Mouse (Mus musculus): ENCODE data around the gene Camk2b. TPM values are rescaled to one million over a fixed set of nuclear protein-coding genes. Genes with fewer than 3 reads are reported as not detected.

Camk2b gene
- polyA plus RNA-seq, 1 experiment from 2014 or later, result 2.7 TPM

DNA sequence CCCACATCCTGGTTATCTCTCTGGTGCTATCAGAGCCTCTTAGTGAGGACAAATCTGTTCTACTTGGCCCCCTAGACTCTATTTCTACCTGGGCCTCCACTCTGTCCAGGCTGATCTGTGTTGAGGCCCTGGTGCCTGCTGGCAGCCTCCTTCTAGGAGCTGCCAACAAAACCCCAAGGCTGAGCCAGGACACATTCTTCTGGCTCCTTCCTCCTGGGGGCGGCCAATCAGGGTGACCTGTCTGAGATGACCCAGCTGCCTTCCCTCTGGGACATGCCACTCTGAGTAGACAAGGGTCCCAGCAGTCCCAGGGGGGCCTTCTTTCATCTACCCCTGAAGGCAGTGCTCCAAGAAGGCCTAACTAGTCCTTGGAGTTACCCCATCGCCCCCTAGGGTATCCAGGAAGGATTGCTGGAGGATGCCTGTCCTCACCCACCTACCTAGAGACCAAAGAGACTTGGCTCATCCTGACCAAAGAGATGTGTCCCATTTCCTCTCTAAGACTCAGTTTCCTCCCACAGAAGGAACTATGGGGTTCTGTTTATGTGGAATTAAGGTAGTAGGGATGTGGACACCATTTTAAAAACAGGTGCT is 63.0 kb downstream of the Camk2b start:
- Histone ChIP-seq H3K9me3 (replicated peaks; ENCODE audit: control insufficient read depth, low read length) (no peaks in the 10 kb centered on the region), H3K9ac (ENCODE audit: low read depth, low read length) (no peak overlapping the region), H3K27me3 (ENCODE audit: control insufficient read depth, insufficient read depth, low read length) (no peaks in the 10 kb centered on the region; the same call in 1 of the 2 replicates), H3K36me3 (ENCODE audit: control insufficient read depth, insufficient read depth, low read length) (no peaks in the 10 kb centered on the region), H3K4me2 (no peak overlapping the region), H3K4me1 (ENCODE audit: control insufficient read depth, insufficient read depth, low read length) (peaks cover 37% of the 10 kb centered on the region), H3K4me3 (ENCODE audit: low read depth, low read length) (no peak overlapping the region), H3K27ac (ENCODE audit: low read depth, low read length) (peak overlapping the region; percentile 18; the same call in 1 of the 2 replicates)
- ATAC-seq (replicated peaks; ENCODE audit: insufficient number of reproducible peaks, low FRiP score, low TSS enrichment), result no peak
- WGBS (ENCODE audit: insufficient replicate concordance), result 39% methylated on average over 2 of the region's 2 CpGs

DNA sequence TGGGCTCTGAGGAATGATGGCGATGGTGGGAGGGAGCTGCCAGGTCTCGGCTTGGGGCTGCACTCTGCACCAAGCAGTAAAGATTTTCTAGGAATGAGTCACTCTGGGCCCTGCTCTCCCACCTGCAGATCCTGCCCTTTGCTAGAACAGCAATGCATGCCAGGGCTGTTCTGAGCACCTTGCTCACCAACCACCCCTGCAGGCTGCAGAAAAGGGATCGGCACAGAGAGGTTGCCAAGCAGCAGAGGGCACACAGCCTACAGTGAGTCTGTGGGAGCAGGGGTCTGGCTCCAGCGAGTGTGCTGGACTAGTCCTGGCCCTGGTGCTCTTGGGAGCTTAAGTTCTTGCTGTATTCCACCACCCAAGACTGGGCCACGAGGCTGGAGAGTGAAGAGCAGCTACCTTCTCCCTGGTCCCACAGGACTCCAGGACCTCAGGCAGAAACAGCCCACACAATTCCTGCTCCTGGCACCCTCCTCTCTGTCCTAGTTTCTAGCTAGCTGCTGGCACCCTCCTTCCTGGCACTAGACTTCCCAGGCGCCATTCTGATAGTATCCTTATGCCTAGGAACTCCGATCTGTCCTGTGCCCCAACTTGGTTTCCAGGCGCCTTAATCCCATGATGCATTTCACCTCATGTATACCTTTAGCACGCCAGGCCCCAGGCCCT is 64.0 kb downstream of the Camk2b start:
- Histone ChIP-seq H3K27ac (ENCODE audit: low read depth, low read length) (peak overlapping the region; percentile 94), H3K9ac (ENCODE audit: low read depth, low read length) (peak overlapping the region; percentile 47), H3K36me3 (ENCODE audit: control insufficient read depth, insufficient read depth, low read length) (no peaks in the 10 kb centered on the region), H3K4me3 (ENCODE audit: low read depth, low read length) (no peak overlapping the region), H3K27me3 (ENCODE audit: control insufficient read depth, insufficient read depth, low read length) (no peaks in the 10 kb centered on the region; the same call in 1 of the 2 replicates), H3K9me3 (replicated peaks; ENCODE audit: control insufficient read depth, low read length) (no peaks in the 10 kb centered on the region), H3K4me2 (no peak overlapping the region), H3K4me1 (ENCODE audit: control insufficient read depth, insufficient read depth, low read length) (peaks cover 37% of the 10 kb centered on the region)
- no peak for ATAC-seq (replicated peaks; ENCODE audit: insufficient number of reproducible peaks, low FRiP score, low TSS enrichment)
- 68% methylated on average over 9 of the region's 9 CpGs for WGBS (ENCODE audit: insufficient replicate concordance)

DNA sequence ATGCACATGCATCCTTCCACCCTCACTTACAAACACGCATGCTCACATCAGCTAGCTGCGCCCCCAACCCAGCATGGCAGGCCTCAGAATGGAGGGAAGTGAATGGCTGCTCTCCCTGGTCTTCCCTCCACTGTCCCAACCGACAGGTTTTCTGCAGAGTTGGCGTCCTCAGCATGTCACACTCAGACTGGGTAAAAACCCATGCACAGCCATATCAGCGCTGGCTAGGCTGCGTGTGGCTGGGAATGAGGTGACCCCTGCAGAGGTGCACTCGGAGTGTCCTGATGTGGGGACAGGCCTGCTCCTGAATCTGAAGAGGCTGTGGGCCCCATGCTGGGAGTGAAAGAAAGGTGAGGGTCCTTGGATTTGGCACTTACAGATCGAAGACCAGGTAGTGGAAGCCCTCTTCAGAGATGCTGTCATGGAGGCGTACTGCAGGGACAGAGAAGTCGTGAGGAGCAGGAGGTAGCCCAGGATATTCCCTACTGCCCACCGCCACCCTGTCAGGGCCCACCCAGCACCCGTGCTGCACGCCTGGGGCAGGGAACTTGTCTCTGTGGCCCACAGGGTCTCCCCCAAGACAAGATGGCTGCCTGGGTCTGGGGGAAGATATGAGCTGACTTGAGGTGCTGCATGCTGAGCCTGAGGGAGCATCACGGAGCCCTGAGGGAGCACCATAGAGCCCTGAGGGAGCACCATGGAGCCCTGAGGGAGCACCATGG is 65.0 kb downstream of the Camk2b start:
- WGBS (ENCODE audit: insufficient replicate concordance), result 56% methylated on average over 14 of the region's 14 CpGs
- peak overlapping the region; percentile 35 for H3K4me2 ChIP-seq
- ATAC-seq (replicated peaks; ENCODE audit: insufficient number of reproducible peaks, low FRiP score, low TSS enrichment), result no peak
- no peaks in the 10 kb centered on the region for H3K36me3 ChIP-seq (ENCODE audit: control insufficient read depth, insufficient read depth, low read length)
- H3K27ac ChIP-seq (ENCODE audit: low read depth, low read length), result peak overlapping the region; percentile 94
- H3K9ac ChIP-seq (ENCODE audit: low read depth, low read length), result peak overlapping the region; percentile 30; the same call in 1 of the 2 replicates
- no peaks in the 10 kb centered on the region; the same call in 1 of the 2 replicates for H3K27me3 ChIP-seq (ENCODE audit: control insufficient read depth, insufficient read depth, low read length)
- no peak overlapping the region for H3K4me3 ChIP-seq (ENCODE audit: low read depth, low read length)
- H3K9me3 ChIP-seq (replicated peaks; ENCODE audit: control insufficient read depth, low read length), result no peaks in the 10 kb centered on the region
- H3K4me1 ChIP-seq (ENCODE audit: control insufficient read depth, insufficient read depth, low read length), result peaks cover 37% of the 10 kb centered on the region

DNA sequence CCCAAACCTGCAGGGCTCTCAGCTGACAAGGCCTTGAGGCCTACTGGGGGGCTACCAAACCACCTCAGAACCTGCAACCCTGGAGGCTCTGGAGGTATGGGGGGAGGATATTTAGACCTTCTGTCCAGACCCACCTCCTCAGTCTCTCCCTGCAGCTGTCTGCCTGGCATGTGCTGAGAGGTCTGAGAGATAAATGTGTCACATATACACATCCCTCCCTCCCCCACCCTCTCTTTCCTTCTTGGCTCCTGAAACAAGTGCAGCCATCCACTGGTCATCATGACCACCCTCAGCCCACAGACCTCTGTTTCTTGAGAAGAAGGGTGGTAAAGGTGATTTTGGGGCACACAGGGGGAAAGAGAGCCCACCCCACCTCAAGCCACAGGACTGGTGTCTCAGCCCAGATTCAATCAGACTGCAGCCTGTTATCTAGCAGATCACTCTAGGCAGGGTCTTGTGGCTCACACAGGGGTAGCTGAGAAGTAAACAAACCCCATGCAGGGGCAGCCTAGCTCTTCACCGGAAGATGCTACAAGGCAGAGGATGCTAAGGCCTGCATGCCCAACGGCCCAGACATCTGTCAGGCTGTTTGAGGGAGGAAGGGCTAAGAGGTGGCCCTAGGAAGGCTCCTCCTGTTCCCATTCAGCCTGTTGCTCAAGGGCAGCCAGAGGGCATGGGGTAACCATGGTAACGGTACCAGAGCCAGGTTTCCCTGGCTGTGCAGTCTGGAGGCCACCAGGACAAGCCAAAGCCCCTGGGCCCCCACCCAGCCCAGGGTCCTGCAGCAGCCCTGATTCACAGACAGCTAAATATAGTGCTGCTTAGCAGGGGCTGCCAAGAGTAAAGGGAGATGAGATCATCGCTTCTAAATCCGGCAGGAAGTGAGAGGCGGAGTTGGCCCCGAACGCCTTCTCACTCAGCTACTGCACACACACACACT is 66.1 kb downstream of the Camk2b start:
- Histone ChIP-seq H3K9me3 (replicated peaks; ENCODE audit: control insufficient read depth, low read length) (no peaks in the 10 kb centered on the region), H3K27me3 (ENCODE audit: control insufficient read depth, insufficient read depth, low read length) (no peaks in the 10 kb centered on the region; the same call in 1 of the 2 replicates), H3K4me3 (ENCODE audit: low read depth, low read length) (no peak overlapping the region), H3K4me1 (ENCODE audit: control insufficient read depth, insufficient read depth, low read length) (peaks cover 37% of the 10 kb centered on the region), H3K27ac (ENCODE audit: low read depth, low read length) (peak overlapping the region; percentile 94), H3K9ac (ENCODE audit: low read depth, low read length) (peak overlapping the region; percentile 52), H3K4me2 (peak overlapping the region; percentile 34), H3K36me3 (ENCODE audit: control insufficient read depth, insufficient read depth, low read length) (no peaks in the 10 kb centered on the region)
- ATAC-seq (replicated peaks; ENCODE audit: insufficient number of reproducible peaks, low FRiP score, low TSS enrichment), result peak; percentile 85
- 6% methylated on average over 8 of the region's 8 CpGs for WGBS (ENCODE audit: insufficient replicate concordance)

DNA sequence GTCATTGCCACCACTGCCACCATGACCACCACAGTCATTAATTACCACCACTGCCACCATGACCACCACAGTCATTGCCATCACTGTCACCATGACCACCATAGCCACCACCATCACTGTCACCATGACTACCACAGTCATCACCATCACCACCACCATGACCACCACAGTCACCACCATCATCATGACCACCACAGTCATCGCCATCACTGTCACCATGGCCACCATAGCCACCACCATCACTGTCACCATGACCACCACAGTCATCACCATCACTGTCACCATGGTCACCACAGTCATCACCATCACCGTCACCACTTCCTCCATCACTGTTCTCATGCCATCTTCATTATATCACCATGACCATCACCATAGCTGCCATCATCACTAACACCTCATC is 67.7 kb downstream of the Camk2b start:
- H3K9ac ChIP-seq (ENCODE audit: low read depth, low read length), result no peak overlapping the region
- no peak overlapping the region for H3K27ac ChIP-seq (ENCODE audit: low read depth, low read length)
- H3K9me3 ChIP-seq (replicated peaks; ENCODE audit: control insufficient read depth, low read length), result no peaks in the 10 kb centered on the region
- no peaks in the 10 kb centered on the region for H3K27me3 ChIP-seq (ENCODE audit: control insufficient read depth, insufficient read depth, low read length)
- H3K36me3 ChIP-seq (ENCODE audit: control insufficient read depth, insufficient read depth, low read length), result no peaks in the 10 kb centered on the region
- ATAC-seq (replicated peaks; ENCODE audit: insufficient number of reproducible peaks, low FRiP score, low TSS enrichment), result no peak
- whole genome bisulfite sequencing (ENCODE audit: insufficient replicate concordance), result 89% methylated on average over 2 of the region's 2 CpGs
- no peak overlapping the region for H3K4me2 ChIP-seq
- H3K4me1 ChIP-seq (ENCODE audit: control insufficient read depth, insufficient read depth, low read length), result peaks cover 37% of the 10 kb centered on the region
- no peak overlapping the region for H3K4me3 ChIP-seq (ENCODE audit: low read depth, low read length)

DNA sequence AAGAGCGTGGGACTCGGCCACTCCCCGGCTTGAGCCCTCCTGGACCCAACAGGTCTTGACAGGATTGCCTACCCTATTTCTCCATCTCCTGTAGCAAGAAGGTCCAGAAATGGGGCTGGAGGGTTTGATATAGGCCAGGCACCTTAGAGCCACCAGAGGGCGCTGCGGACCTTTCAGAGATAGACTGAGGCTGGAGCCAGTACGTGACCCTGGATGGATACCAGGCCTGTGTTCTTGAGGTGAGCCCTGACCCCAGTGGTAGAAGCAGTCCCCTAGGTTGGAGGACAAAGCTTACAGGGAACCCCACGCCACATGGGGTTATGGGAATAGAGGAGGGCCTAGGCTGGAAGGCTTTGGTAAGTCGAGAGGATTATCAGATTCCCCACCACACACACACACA is 70.2 kb downstream of the Camk2b start:
- WGBS (ENCODE audit: insufficient replicate concordance), result 6% methylated on average over 8 of the region's 8 CpGs
- Histone ChIP-seq H3K4me3 (ENCODE audit: low read depth, low read length) (no peak overlapping the region), H3K9ac (ENCODE audit: low read depth, low read length) (no peak overlapping the region), H3K4me1 (ENCODE audit: control insufficient read depth, insufficient read depth, low read length) (peaks cover 17% of the 10 kb centered on the region), H3K36me3 (ENCODE audit: control insufficient read depth, insufficient read depth, low read length) (no peaks in the 10 kb centered on the region), H3K27ac (ENCODE audit: low read depth, low read length) (no peak overlapping the region), H3K27me3 (ENCODE audit: control insufficient read depth, insufficient read depth, low read length) (no peaks in the 10 kb centered on the region), H3K9me3 (replicated peaks; ENCODE audit: control insufficient read depth, low read length) (no peaks in the 10 kb centered on the region), H3K4me2 (no peak overlapping the region)
- no peak for ATAC-seq (replicated peaks; ENCODE audit: insufficient number of reproducible peaks, low FRiP score, low TSS enrichment)

DNA sequence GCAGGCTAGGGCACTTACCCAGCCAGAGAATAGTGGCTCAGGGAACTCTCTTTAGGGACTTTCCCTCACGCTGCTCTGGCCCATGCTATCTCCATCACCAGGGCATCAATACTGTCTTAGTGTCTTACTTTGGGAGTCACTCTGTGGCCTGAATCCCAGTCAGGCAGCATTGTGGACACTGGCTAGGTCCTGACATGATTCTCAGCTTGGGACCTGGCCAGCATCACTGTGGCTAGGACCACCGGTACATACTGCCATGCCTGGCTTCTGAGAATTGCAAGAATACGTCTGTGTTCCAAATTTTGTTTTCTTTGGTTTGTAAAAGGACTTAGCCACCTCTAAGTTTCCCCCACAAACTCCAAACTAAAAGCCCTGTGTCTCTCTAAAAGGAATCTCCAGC is 71.3 kb downstream of the Camk2b start:
- H3K36me3 ChIP-seq (ENCODE audit: control insufficient read depth, insufficient read depth, low read length), result no peaks in the 10 kb centered on the region
- no peaks in the 10 kb centered on the region for H3K27me3 ChIP-seq (ENCODE audit: control insufficient read depth, insufficient read depth, low read length)
- H3K4me1 ChIP-seq (ENCODE audit: control insufficient read depth, insufficient read depth, low read length), result peaks cover 9% of the 10 kb centered on the region
- H3K27ac ChIP-seq (ENCODE audit: low read depth, low read length), result no peak overlapping the region
- no peak overlapping the region for H3K4me2 ChIP-seq
- H3K4me3 ChIP-seq (ENCODE audit: low read depth, low read length), result no peak overlapping the region
- H3K9ac ChIP-seq (ENCODE audit: low read depth, low read length), result no peak overlapping the region
- no peak for ATAC-seq (replicated peaks; ENCODE audit: insufficient number of reproducible peaks, low FRiP score, low TSS enrichment)
- no peaks in the 10 kb centered on the region for H3K9me3 ChIP-seq (replicated peaks; ENCODE audit: control insufficient read depth, low read length)
- WGBS (ENCODE audit: insufficient replicate concordance), result 70% methylated on average over 3 of the region's 3 CpGs

DNA sequence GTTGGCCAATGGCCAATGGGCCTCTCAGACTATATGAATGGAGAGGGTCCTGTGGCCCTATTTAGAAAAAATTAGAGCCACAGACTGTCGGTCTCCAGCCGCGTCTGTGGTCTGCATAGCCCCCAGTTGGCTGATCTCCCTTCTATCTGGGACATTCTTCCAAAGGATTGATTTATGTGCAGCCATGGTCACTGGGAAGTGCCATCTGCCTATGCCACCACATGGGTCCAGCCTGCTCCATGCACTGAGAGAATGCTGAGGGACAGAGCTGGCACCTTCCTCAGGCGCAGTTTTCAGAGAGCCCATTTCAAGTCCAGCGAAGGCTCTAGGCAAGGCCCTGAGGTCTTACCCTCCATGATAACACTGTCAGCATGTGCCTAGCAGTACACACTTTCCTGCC is 72.0 kb downstream of the Camk2b start:
- no peak overlapping the region for H3K4me2 ChIP-seq
- no peak for ATAC-seq (replicated peaks; ENCODE audit: insufficient number of reproducible peaks, low FRiP score, low TSS enrichment)
- 83% methylated on average over 5 of the region's 5 CpGs for WGBS (ENCODE audit: insufficient replicate concordance)

More for the DNA sequence above, 72.0 kb downstream of the Camk2b start:
- H3K9me3 ChIP-seq (replicated peaks; ENCODE audit: control insufficient read depth, low read length), result no peaks in the 10 kb centered on the region
- peaks cover 2% of the 10 kb centered on the region; the same call in 1 of the 2 replicates for H3K4me1 ChIP-seq (ENCODE audit: control insufficient read depth, insufficient read depth, low read length)
- no peaks in the 10 kb centered on the region for H3K36me3 ChIP-seq (ENCODE audit: control insufficient read depth, insufficient read depth, low read length)
- no peak overlapping the region for H3K4me3 ChIP-seq (ENCODE audit: low read depth, low read length)
- H3K9ac ChIP-seq (ENCODE audit: low read depth, low read length), result no peak overlapping the region
- H3K27me3 ChIP-seq (ENCODE audit: control insufficient read depth, insufficient read depth, low read length), result no peaks in the 10 kb centered on the region
- no peak overlapping the region for H3K27ac ChIP-seq (ENCODE audit: low read depth, low read length)

Data from heart, embryonic 11.5 days (tissue).